Mouse (Mus musculus): ENCODE results near the gene Smurf1. TPM values are rescaled to one million over a fixed set of nuclear protein-coding genes. Genes with fewer than 3 reads are reported as not detected.

The Smurf1 gene
- total RNA-seq, 2 experiments from 2014 or later: 9.3 to 16.8 TPM

DNA sequence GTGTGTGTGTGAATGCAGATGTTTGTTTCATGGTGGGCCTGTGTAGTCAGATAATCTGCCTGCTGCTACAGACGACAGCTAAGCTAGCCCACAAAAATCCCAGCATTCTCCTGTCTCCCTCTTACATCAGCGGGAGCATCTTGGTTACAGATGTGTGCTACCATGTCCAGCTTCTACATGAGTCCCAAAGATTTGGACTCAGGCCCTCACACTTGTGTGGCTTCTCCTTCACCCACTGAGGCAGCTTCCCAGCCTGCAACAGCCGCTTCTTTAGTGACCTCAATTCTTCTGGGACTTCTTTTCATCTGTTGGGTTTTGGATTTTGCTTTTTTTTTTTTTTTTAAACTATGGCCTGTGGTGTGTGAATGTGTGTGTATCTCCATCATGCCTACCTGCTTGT is 92.8 kb downstream of the Smurf1 start:
- no peak for DNase-seq
- no peak overlapping the region for H3K4me3 ChIP-seq

DNA sequence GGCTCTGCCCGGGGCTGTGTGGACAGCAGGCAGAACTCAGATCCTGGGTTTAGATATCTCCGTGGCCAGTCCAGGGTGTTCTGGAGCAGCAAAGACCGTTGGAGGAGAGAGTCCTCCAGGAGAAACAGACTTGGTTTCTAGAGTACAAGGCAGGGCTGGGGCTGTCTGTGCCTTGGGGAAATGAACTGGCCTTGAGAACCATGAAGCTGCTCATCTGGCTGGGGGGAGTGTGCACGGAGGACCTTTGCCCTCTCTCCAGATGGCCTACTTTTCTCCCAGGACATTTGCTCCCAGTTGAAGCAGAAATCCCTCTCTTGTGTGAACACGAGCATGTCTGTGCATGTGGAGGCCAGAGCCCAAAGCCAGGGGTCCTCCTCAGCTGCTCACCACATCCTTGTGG is 93.3 kb downstream of the Smurf1 start:
- intact Hi-C loops (cut with DNase I): no loop called here
- no peak overlapping the region for H3K4me3 ChIP-seq
- DNase-seq: no peak
- no peak overlapping the region for H3K27ac ChIP-seq
- TF ChIP-seq CTCF (IDR thresholded peaks at IDR 0.05): no peak

More for the DNA sequence above, 92.8 kb downstream of the Smurf1 start:
- no peak for TF ChIP-seq CTCF (IDR thresholded peaks at IDR 0.05)
- H3K27ac ChIP-seq: no peak overlapping the region
- intact Hi-C loops (cut with DNase I): no loop called here

DNA sequence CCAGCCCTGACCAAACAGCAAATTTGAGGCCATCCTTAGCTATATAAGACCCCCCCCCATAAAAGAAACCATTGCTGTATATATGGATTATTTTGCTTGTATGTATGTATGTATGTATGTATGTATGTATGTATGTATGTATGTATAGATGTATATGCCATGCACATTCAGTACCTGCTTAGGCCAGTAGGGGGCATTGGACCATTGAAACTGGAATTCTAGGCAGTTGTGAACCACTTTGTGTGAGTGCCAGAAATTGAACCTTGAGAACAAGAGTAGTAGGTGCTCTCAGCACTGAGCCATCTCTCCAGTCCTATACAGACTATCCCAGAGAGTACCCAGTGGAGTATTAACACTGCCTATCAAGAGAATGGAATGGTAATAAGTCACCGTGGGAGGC is 93.9 kb downstream of the Smurf1 start:
- Histone ChIP-seq H3K27ac (no peak overlapping the region), H3K4me3 (no peak overlapping the region)
- no peak for DNase-seq
- TF ChIP-seq CTCF (IDR thresholded peaks at IDR 0.05): peak; percentile 47
- intact Hi-C loops (cut with DNase I): no loop called here

DNA sequence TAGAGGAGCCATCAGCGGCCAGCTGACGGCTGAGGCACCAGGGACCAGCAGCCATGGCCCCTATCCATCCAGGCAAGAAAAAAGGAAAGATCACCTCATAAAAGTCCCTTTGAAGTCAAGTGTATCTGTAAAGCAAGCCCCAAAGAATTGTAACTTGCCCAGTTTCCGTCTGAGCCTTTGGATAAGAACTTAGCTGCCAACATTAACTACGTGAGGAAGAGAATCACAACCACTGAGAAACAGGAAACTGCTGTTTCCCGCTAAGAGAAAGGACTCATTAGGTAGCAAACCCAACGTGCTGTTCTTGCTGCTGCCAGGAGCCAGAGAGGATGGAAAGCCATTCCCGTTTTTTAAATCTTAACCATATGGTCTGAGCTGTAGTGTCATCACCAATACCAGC is 94.9 kb downstream of the Smurf1 start:
- no peak for DNase-seq
- TF ChIP-seq CTCF (IDR thresholded peaks at IDR 0.05): no peak
- intact Hi-C loops (cut with DNase I): no loop called here
- H3K27ac ChIP-seq: 0 out of 2 replicates have a peak overlapping the region, but pooled peaks have one; percentile 12
- no peak overlapping the region for H3K4me3 ChIP-seq

DNA sequence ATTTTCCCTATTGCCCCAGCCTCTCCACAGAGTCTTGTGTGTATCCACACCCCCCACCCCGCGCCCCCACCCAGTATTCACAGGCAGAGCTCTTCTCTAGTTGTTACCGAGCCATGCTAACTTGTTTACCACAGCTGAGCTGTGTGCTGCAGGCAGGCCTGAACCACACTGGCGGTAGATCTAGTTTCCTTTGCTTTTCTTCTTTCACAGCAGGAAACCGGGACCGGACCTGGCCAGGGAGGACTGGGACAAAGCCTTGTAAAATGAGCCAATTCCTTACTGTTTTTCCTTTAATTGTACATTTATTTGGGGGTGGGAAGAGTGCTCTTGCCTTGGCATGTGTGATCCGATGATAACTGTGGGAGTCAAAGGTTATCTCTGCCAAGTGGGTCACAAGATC is 96.2 kb downstream of the Smurf1 start:
- no peak overlapping the region for H3K4me3 ChIP-seq
- no peak overlapping the region for H3K27ac ChIP-seq
- TF ChIP-seq CTCF (IDR thresholded peaks at IDR 0.05): no peak
- intact Hi-C loops (cut with DNase I): no loop called here
- no peak for DNase-seq

DNA sequence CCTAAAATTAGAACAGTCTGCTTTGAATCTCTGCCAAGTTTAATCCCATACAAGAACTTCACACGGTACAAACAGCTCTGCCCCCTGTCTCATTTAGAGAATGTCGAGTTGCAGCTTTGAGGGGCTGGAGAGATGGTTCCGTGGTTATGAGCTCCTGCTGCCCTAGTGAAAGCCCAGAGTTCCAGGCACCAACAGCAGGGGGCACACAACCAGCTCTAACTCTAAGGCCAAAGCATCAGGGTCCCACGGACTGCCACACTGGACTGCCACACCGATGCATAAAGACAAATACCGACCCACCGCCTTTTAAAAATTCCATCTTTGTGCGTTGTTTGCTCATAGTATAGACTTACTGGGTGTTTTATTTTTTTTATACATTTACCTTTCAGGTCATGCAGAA is 98.7 kb downstream of the Smurf1 start:
- no peak for DNase-seq
- H3K4me3 ChIP-seq: no peak overlapping the region
- TF ChIP-seq CTCF (IDR thresholded peaks at IDR 0.05): peak; percentile 53
- H3K27ac ChIP-seq: no peak overlapping the region
- intact Hi-C loops (cut with DNase I): no loop called here

DNA sequence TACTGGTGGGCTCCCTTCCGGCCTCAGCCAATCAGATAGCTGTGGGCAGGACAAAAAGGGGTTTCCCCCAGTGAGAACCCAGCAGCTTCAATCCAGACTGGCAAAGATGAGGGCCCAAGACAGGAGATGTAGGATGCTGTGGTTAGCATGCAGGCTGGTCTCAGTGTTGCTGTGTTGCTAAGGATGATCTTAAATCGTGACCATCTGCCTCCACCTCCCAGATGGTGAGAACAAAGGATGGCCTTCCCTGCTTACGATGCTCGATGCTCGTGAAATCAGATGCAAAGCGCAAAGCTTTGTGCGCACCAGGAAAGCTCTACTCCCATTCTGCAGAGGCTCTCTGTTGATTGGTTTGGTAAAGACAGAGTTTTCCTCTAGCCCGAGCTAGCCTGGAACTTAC is 104.7 kb downstream of the Smurf1 start:
- H3K4me3 ChIP-seq: no peak overlapping the region
- intact Hi-C loops (cut with DNase I): no loop called here
- TF ChIP-seq CTCF (IDR thresholded peaks at IDR 0.05): no peak
- DNase-seq: no peak
- no peak overlapping the region for H3K27ac ChIP-seq

DNA sequence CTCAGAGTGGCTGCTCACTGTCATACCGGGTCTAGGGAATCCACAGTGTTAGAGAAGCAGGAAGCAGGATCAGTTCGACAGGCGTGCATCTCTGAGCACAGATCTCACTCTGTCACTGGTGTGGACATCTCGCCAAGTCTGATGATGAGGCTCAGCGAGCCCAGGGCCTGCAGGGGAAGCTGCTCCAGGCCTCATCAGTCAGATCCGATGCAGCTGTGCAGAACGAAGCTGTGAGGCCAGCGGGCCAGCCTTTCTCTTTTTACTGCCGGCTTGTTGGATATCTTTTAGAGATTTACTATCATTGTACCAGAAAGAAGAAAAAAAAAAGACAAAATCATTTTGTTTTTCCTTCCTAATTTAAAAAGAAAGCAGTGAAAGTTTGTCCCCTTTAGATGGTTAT is 106.4 kb downstream of the Smurf1 start:
- H3K4me3 ChIP-seq: no peak overlapping the region
- no peak for DNase-seq
- TF ChIP-seq CTCF (IDR thresholded peaks at IDR 0.05): no peak
- no peak overlapping the region for H3K27ac ChIP-seq
- intact Hi-C loops (cut with DNase I): no loop called here

DNA sequence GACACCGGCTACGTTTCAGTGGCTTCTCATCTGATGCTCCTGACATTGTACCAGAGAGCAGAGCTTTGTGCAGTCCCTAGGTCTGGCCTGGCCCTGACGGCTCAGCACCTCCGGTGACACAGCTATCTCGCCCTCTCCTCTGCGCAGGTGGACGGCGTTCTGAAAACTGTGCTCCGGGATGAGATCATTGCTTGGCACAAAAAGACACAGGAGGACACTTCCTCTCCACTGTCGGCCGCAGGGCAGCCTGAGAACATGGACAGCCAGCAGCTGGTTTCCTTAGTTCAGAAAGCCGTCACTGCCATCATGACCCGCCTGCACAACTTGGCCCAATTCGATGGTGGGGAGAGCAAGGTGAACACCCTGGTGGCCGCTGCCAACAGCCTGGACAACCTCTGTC is 107.1 kb downstream of the Smurf1 start:
- no peak for DNase-seq
- Histone ChIP-seq H3K4me3 (no peak overlapping the region), H3K27ac (no peak overlapping the region)
- intact Hi-C loops (cut with DNase I): no loop called here
- no peak for TF ChIP-seq CTCF (IDR thresholded peaks at IDR 0.05)

DNA sequence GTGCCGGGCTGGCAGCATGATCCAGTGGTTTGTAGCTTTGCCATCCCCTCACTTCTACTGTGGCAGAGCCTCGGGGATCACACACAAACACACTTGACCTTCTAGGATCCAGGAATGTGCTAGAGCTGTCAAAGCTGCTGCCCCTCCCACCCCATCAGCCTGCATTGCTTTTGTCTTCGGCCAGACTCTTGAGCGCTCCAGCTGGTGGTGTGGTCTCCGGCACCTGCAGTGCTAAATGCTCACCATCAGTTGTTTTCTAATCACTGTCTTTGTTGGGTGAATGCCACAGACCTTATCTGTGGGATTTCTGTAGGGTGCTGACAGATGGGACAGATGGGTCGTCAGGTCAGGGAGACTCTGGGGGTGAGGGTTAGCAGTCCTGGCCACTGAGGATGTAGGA is 109.7 kb downstream of the Smurf1 start:
- Histone ChIP-seq H3K27ac (no peak overlapping the region), H3K4me3 (no peak overlapping the region)
- intact Hi-C loops (cut with DNase I): no loop called here
- no peak for TF ChIP-seq CTCF (IDR thresholded peaks at IDR 0.05)
- no peak for DNase-seq

DNA sequence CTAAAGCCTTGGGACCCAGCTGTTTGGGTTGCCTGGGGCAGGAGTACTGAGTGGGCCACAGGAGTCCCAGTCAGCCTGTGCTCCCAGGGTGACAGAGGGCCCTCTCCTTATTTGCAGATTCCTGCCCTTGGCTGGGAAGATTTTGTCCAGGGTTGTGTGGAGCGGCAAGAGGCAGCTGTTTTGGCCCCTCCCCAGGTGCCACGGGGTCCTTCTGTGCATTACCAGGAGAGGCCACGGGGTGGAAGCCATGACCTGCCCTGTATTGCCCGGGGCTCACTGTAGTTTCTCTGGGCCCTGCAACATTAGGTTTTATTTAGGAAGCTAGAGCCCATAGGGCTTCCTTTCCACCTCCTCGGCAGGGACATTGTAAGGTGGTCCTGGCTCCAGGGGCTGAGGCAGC is 111.7 kb downstream of the Smurf1 start:
- H3K27ac ChIP-seq: no peak overlapping the region
- intact Hi-C loops (cut with DNase I): no loop called here
- DNase-seq: no peak
- H3K4me3 ChIP-seq: no peak overlapping the region
- peak; percentile 44 for TF ChIP-seq CTCF (IDR thresholded peaks at IDR 0.05)

DNA sequence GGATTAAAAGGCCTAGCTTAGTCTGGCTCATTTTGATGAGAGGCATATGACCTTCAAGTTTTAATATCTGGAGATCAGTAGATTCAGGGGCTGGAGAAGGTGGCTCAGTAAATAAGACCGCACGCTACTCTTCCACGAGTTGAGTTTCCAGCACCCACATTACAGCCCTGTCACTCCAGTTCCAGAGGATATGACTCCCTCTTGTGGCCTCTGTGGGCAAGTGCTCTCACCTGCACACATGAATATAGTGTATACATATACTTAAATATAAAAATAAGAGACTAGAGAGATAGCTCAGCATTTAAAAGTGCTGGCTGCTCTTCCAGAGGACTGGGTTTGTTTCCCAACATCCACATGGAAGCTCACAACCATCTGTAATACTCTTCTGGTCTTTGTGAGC is 113.8 kb downstream of the Smurf1 start:
- Histone ChIP-seq H3K27ac (no peak overlapping the region), H3K4me3 (no peak overlapping the region)
- DNase-seq: no peak
- intact Hi-C loops (cut with DNase I): no loop called here
- peak; percentile 24; the same call in 1 of the 2 replicates for TF ChIP-seq CTCF (IDR thresholded peaks at IDR 0.05)

DNA sequence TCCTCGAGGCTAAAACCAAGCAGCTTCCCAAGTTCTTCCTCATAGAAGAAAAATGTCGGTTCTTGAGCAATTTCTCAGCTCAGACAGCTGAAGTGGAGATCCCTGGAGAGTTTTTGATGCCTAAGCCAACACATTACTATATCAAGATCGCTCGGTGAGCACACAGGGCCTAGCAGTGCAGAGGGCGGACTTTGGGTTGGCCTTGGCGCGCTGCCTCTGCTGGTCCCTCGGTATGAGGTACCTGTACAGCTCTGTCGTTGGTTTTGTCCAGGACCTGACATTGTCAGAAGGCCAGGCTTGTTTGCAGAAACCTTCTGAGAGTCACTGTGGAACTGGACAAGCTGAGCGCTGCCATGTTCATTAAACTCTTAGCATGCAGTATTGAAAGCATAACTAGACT is 115.7 kb downstream of the Smurf1 start:
- no peak for TF ChIP-seq CTCF (IDR thresholded peaks at IDR 0.05)
- Histone ChIP-seq H3K27ac (no peak overlapping the region), H3K4me3 (no peak overlapping the region)
- DNase-seq: peak; percentile 51
- intact Hi-C loops (cut with DNase I): no loop called here

DNA sequence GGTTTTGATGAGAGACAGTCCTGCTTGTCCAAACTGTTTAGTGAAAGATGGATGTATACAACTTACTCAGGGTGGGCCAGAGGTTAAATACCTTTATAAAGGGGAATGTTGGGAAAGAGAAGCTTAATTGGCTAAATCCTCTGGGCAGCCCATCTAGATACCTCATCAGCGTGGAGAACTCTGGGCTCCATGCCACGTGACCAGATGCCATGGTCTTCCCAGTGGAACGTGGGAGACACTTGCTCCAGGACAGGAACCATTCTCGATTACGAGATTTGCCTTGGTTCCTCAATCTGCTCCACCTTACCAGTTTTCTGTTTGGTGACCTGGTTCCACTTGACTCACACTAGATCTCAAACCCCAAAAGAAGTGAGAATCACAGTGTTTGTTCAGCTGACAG is 116.9 kb downstream of the Smurf1 start:
- H3K27ac ChIP-seq: no peak overlapping the region
- TF ChIP-seq CTCF (IDR thresholded peaks at IDR 0.05): no peak
- no peak overlapping the region for H3K4me3 ChIP-seq
- intact Hi-C loops (cut with DNase I): no loop called here
- no peak for DNase-seq

DNA sequence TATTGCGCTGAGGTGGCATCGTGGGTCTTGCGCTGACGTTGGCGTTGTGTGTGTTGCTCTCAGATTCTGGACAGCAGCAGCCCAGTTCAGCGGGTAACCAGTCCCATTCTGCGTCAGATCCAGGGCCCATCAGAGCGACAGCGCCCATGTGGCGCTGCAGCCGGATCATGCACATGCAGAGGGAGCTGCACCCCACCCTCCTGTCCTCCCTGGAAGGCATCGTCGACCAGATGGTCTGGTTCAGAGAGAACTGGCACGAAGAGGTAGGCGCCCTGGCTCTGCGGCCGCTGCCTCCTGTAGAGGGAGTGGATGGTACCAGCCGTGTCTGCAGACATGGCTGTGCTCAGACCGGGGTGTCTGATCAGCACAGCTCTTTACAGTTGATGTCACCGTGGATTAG is 120.3 kb downstream of the Smurf1 start:
- no peak for TF ChIP-seq CTCF (IDR thresholded peaks at IDR 0.05)
- intact Hi-C loops (cut with DNase I): no loop called here
- no peak overlapping the region for H3K4me3 ChIP-seq
- no peak overlapping the region for H3K27ac ChIP-seq
- DNase-seq: no peak
